25 mouse cellular contexts compared by ENCODE assay signal in the genomic region with DNA sequence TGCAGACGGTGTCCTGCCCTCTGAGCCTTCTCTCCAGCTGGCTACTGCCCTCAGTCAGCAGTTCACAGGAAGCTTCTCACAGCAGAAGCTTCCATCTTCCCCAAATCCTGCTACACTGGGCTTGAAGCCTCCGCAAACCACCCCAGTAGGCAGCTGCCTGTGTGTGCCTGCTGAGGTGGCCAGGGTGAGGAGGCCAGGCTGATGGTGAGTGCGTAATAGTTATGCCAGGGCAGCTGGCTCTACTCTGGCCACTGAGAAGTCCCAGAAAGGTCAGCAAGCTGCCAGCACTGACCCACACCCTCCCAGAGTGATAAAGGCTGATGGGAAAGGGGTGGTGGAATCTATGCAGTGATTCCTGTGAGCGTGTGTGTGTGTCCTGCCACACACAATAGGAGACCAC. TPM values are rescaled to one million over a fixed set of nuclear protein-coding genes. Genes with fewer than 3 reads are reported as not detected.
DNase-seq lines count a peak whose midpoint lies in the region; ATAC-seq and TF ChIP-seq lines count a peak whose summit lies in the region.
"Had no signal": no experiment of that assay in that cellular context is flagged by ENCODE, and none has a peak within 500 bp of the region (broad histone marks: within the 10 kb centered on the region; RNA-seq: fewer than 3 reads in every experiment).

No protein-coding gene starts in this region.

- 87% methylated on average over 4 of the region's 4 CpGs for WGBS in limb, embryonic 12.5 days

- H3K9ac ChIP-seq in limb, embryonic 12.5 days (replicated peaks): 0 out of 2 replicates have a peak overlapping the region, but pooled peaks have one; percentile 12
- H3K9ac ChIP-seq: forebrain, embryonic 12.5 days; hindbrain, embryonic 15.5 days; liver, postnatal 0 days; neural tube, embryonic 12.5 days had no signal

- H3K4me3 ChIP-seq in layer of hippocampus, adult 2 months: no peak overlapping the region
- no peak overlapping the region for H3K4me3 ChIP-seq in brown adipose tissue, adult 24 weeks (ENCODE audit: insufficient read depth, low read depth, low read length)
- no peak overlapping the region for H3K4me3 ChIP-seq in limb, embryonic 12.5 days (replicated peaks)
- H3K4me3 ChIP-seq: forebrain, embryonic 12.5 days; hindbrain, embryonic 15.5 days; neural tube, embryonic 12.5 days had no signal

- peak; percentile 95 for DNase-seq in heart, adult 11 months
- DNase-seq in heart, postnatal 4 days: no peak
- no peak for DNase-seq in layer of hippocampus, adult 2 months (ENCODE audit: low spot score in 2 of 2)
- no peak for DNase-seq in layer of hippocampus, adult 18-20 months (ENCODE audit: low spot score in 2 of 2)
- no peak for DNase-seq in liver
- DNase-seq: cerebellum, adult 11 months; cerebellum, postnatal 25 days; embryo, embryonic 11 days; layer of hippocampus, postnatal 36 days; liver, postnatal 0 days; lung, postnatal 14 days; right cerebral cortex, postnatal 4 days; thymus, postnatal 25 days had no signal

- peaks cover 10% of the 10 kb centered on the region for H3K36me3 ChIP-seq in limb, embryonic 12.5 days
- H3K36me3 ChIP-seq: forebrain, embryonic 12.5 days; hindbrain, embryonic 15.5 days; neural tube, embryonic 12.5 days had no signal

- H3K27me3 ChIP-seq in limb, embryonic 12.5 days: no peaks in the 10 kb centered on the region
- H3K27me3 ChIP-seq: forebrain, embryonic 12.5 days; hindbrain, embryonic 15.5 days; neural tube, embryonic 12.5 days had no signal

- no peak for ATAC-seq in limb, embryonic 12.5 days (ENCODE audit: insufficient number of reproducible peaks, insufficient read depth, low FRiP score, low TSS enrichment, low read depth)
- ATAC-seq: intestine, postnatal 0 days; liver, postnatal 0 days had no signal

- no peaks in the 10 kb centered on the region for H3K9me3 ChIP-seq in limb, embryonic 12.5 days
- H3K9me3 ChIP-seq: forebrain, embryonic 12.5 days; hindbrain, embryonic 15.5 days; neural tube, embryonic 12.5 days had no signal

- no peak for TF ChIP-seq CTCF in layer of hippocampus, adult 2 months (conservative IDR thresholded peaks at IDR 0.05)

- H3K4me1 ChIP-seq in brown adipose tissue, adult 24 weeks (ENCODE audit: control insufficient read depth, insufficient read depth, insufficient read length, low read length): peaks cover 39% of the 10 kb centered on the region
- peaks cover 45% of the 10 kb centered on the region for H3K4me1 ChIP-seq in limb, embryonic 12.5 days (replicated peaks)
- H3K4me1 ChIP-seq: neural tube, embryonic 12.5 days had no signal

- no peak overlapping the region for H3K4me2 ChIP-seq in limb, embryonic 12.5 days
- H3K4me2 ChIP-seq: forebrain, embryonic 12.5 days; hindbrain, embryonic 15.5 days; neural tube, embryonic 12.5 days had no signal

- H3K27ac ChIP-seq in layer of hippocampus, adult 2 months: peak overlapping the region; percentile 93; the same call in 1 of the 2 replicates
- peak overlapping the region; percentile 19; the same call in 1 of the 2 replicates for H3K27ac ChIP-seq in brown adipose tissue, adult 24 weeks (replicated peaks; ENCODE audit: low read depth, low read length)
- H3K27ac ChIP-seq in limb, embryonic 12.5 days: 0 out of 2 replicates have a peak overlapping the region, but pooled peaks have one; percentile 50
- H3K27ac ChIP-seq: forebrain, embryonic 12.5 days; hindbrain, embryonic 15.5 days; kidney, postnatal 0 days; neural tube, embryonic 12.5 days; stomach, postnatal 0 days had no signal

RNA-seq across cellular contexts. Expression of gene Klhl26, which starts 10.5 kb away (rescaled TPM):
- 1 to 10 TPM; 8.2 to 9.2 TPM for total RNA-seq in heart, postnatal 4 days (2021)
- 10 to 100 TPM; 56.8 to 60.2 TPM for total RNA-seq in layer of hippocampus, adult 2 months (2021)
- total RNA-seq in layer of hippocampus, adult 18-20 months (2021): 10 to 100 TPM; 54.1 to 62.0 TPM
- 9.3 and 9.5 TPM in 2 replicates for polyA plus RNA-seq in brown adipose tissue, adult 24 weeks (2012; ENCODE audit: insufficient read depth, insufficient read length, missing spikeins)
- polyA plus RNA-seq in limb, embryonic 12.5 days (2016; fragmentation: Nextera tagmentation; extraction: Ambion mirVana): 26.8 and 27.3 TPM in 2 replicates

RNA-seq across cellular contexts. Expression of gene Tmem59l, which starts 20.9 kb away (rescaled TPM):
- not detected for total RNA-seq in heart, postnatal 4 days (2021)
- 100 to 1,000 TPM; 321 to 339 TPM for total RNA-seq in layer of hippocampus, adult 2 months (2021)
- total RNA-seq in layer of hippocampus, adult 18-20 months (2021): 100 to 1,000 TPM; 326 to 327 TPM
- not detected in 2 replicates for polyA plus RNA-seq in brown adipose tissue, adult 24 weeks (2012; ENCODE audit: insufficient read depth, insufficient read length, missing spikeins)
- 17.5 and 22.1 TPM in 2 replicates for polyA plus RNA-seq in limb, embryonic 12.5 days (2016; fragmentation: Nextera tagmentation; extraction: Ambion mirVana)
- total RNA-seq: heart, adult 18-20 months; liver, adult 2 months; megakaryocyte-erythroid progenitor cell, adult 5-6 weeks; monocyte, adult 5-6 weeks had no signal
- polyA plus RNA-seq: liver, adult 2 months; liver, postnatal 0 days had no signal

RNA-seq across cellular contexts. Expression of gene Crlf1, which starts 26.7 kb away (rescaled TPM):
- total RNA-seq in heart, postnatal 4 days (2021): under 1 TPM in 1 of 2 experiments, not detected in 1; 0.55 TPM
- 10 to 100 TPM; 44.5 to 47.1 TPM for total RNA-seq in layer of hippocampus, adult 2 months (2021)
- 10 to 100 TPM; 33.1 to 38.2 TPM for total RNA-seq in layer of hippocampus, adult 18-20 months (2021)
- 1.3 TPM in 1 of 2 replicates, not detected in the other for polyA plus RNA-seq in brown adipose tissue, adult 24 weeks (2012; ENCODE audit: insufficient read depth, insufficient read length, missing spikeins)
- polyA plus RNA-seq in limb, embryonic 12.5 days (2016; fragmentation: Nextera tagmentation; extraction: Ambion mirVana): 82.4 and 105 TPM in 2 replicates
- total RNA-seq: liver, adult 2 months; monocyte, adult 5-6 weeks had no signal
- polyA plus RNA-seq: liver, adult 2 months had no signal

RNA-seq across cellular contexts. Expression of gene Crtc1, which starts 26.9 kb away (rescaled TPM):
- total RNA-seq in heart, postnatal 4 days (2021): 10 to 100 TPM; 12.8 to 15.4 TPM
- 100 to 1,000 TPM; 191 to 208 TPM for total RNA-seq in layer of hippocampus, adult 2 months (2021)
- total RNA-seq in layer of hippocampus, adult 18-20 months (2021): 100 to 1,000 TPM; 193 to 199 TPM
- polyA plus RNA-seq in brown adipose tissue, adult 24 weeks (2012; ENCODE audit: insufficient read depth, insufficient read length, missing spikeins): 3.0 and 4.5 TPM in 2 replicates
- 18.4 and 24.8 TPM in 2 replicates for polyA plus RNA-seq in limb, embryonic 12.5 days (2016; fragmentation: Nextera tagmentation; extraction: Ambion mirVana)

RNA-seq across cellular contexts. Expression of gene Rex1bd, which starts 40.2 kb away (rescaled TPM):
- total RNA-seq in heart, postnatal 4 days (2021): 100 to 1,000 TPM in 1 of 2 experiments, 10 to 100 TPM in 1; 96.9 to 109 TPM
- 10 to 100 TPM; 93.9 to 98.1 TPM for total RNA-seq in layer of hippocampus, adult 2 months (2021)
- total RNA-seq in layer of hippocampus, adult 18-20 months (2021): 100 to 1,000 TPM in 1 of 2 experiments, 10 to 100 TPM in 1; 96.5 to 104 TPM
- polyA plus RNA-seq in brown adipose tissue, adult 24 weeks (2012; ENCODE audit: insufficient read depth, insufficient read length, missing spikeins): 191 and 207 TPM in 2 replicates
- 142 and 151 TPM in 2 replicates for polyA plus RNA-seq in limb, embryonic 12.5 days (2016; fragmentation: Nextera tagmentation; extraction: Ambion mirVana)

Comparison
In these comparisons a context has a peak if more than half of its experiments do, and no peak if none do; other contexts are left out.
1. H3K27ac ChIP-seq: peak in every context shown above with its lines; median percentile 93 in layer of hippocampus, adult 2 months; 50 in limb, embryonic 12.5 days; 19 in brown adipose tissue, adult 24 weeks.
2. RNA of gene Klhl26, which starts 10.5 kb away (total RNA-seq): 54.1 to 62.0 TPM in layer of hippocampus, adult 18-20 months and 56.8 to 60.2 TPM in layer of hippocampus, adult 2 months; 8.2 to 9.2 TPM in heart, postnatal 4 days; every median in the first group is over 4 times any median in the second.
3. RNA of gene Tmem59l, which starts 20.9 kb away (total RNA-seq): 321 to 339 TPM in layer of hippocampus, adult 2 months and 326 to 327 TPM in layer of hippocampus, adult 18-20 months; not detected in heart, postnatal 4 days; every median in the first group is over 100 times any median in the second.
4. RNA of gene Crlf1, which starts 26.7 kb away (total RNA-seq): 44.5 to 47.1 TPM in layer of hippocampus, adult 2 months and 33.1 to 38.2 TPM in layer of hippocampus, adult 18-20 months; 0.55 TPM in heart, postnatal 4 days; every median in the first group is over 10 times any median in the second.